Mouse (Mus musculus): ENCODE measurements around the gene Mast4. TPM values are rescaled to one million over a fixed set of nuclear protein-coding genes. Genes with fewer than 3 reads are reported as not detected.

The Mast4 gene
- polyA plus RNA-seq, 1 experiment from 2014 or later = 2.5 TPM

DNA sequence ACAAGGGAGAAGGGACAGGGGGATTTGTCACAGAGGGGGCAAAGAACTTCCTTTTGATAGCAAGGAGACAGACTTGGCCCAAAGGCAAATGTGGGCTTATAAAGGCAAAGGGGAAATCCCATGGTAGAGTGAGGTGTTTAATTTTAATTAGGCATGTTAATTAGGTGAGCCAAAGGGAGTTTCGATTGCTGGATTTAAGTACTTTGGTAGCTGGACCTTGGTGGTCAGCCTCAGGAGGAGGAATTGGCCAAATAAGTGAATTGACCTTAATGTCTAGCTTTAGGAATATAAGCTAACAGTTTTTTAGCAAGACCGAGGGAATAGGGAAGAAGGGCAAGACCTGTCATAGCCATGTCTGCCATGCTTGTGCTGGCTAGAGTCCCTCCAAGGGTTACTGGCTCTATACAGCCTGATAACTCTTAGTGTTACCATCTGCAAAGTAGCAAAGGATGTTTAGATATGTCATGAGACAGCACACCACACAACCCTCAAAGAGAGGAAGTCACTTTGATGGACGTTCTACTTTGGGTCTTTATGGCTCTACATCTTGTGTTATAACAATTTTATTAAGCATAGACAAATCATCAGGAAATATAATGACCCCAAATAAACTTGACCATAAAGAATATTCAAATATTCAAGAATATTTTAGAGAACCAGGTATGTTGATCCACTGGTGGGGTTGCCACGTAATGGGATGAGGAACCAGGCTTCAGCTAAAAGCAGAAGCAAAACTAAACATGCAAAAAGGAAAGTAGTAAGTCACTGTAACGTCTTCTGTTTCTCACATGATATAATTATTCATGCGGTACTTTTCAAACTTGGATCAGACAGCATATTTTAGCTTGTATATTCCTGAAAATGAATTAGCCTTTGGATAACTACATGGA lies 644.9 kb downstream of the Mast4 start:
- Histone ChIP-seq H3K27me3 (ENCODE audit: control insufficient read depth, insufficient read depth, low read depth, low read length) (no peaks in the 10 kb centered on the region), H3K36me3 (ENCODE audit: control insufficient read depth, insufficient read depth) (no peaks in the 10 kb centered on the region), H3K4me2 (ENCODE audit: low read depth, low read length) (no peak overlapping the region), H3K4me3 (ENCODE audit: low read depth, low read length) (no peak overlapping the region), H3K9ac (ENCODE audit: low read depth, low read length) (no peak overlapping the region), H3K4me1 (ENCODE audit: control insufficient read depth, low read depth, low read length) (no peaks in the 10 kb centered on the region), H3K27ac (ENCODE audit: low read length) (0 out of 2 replicates have a peak overlapping the region, but pooled peaks have one; percentile 3), H3K9me3 (replicated peaks; ENCODE audit: control insufficient read depth, low read length) (no peaks in the 10 kb centered on the region)
- 41% methylated on average over 6 of the region's 6 CpGs for WGBS (ENCODE audit: insufficient replicate concordance)
- no peak for ATAC-seq (ENCODE audit: low read depth)

DNA sequence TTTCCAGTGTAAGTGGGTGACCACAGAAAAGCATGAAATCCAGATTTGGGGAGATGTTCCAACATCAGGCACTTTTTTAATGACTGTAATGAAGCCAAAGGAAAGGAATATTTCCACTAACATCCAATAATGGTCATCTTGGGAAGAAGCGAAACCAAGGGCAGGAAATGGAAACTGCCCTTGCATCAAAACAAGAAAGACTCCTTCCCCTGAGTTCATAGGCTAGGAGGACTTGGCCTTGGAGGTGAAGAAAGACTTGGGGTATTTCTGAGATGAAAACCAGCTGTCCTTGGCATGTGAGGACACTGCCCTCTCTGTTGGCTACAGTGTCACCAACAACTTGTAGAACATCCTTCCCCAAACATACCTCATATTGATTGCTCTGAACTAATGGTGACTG lies 646.2 kb downstream of the Mast4 start:
- H3K4me1 ChIP-seq (ENCODE audit: control insufficient read depth, low read depth, low read length) = no peaks in the 10 kb centered on the region
- 66% methylated on average over 1 of the region's 1 CpGs for WGBS (ENCODE audit: insufficient replicate concordance)
- no peak overlapping the region for H3K4me3 ChIP-seq (ENCODE audit: low read depth, low read length)
- ATAC-seq (ENCODE audit: low read depth) = no peak
- no peaks in the 10 kb centered on the region for H3K27me3 ChIP-seq (ENCODE audit: control insufficient read depth, insufficient read depth, low read depth, low read length)
- H3K9me3 ChIP-seq (replicated peaks; ENCODE audit: control insufficient read depth, low read length) = no peaks in the 10 kb centered on the region
- H3K9ac ChIP-seq (ENCODE audit: low read depth, low read length) = no peak overlapping the region
- H3K36me3 ChIP-seq (ENCODE audit: control insufficient read depth, insufficient read depth) = no peaks in the 10 kb centered on the region
- no peak overlapping the region for H3K27ac ChIP-seq (ENCODE audit: low read length)
- no peak overlapping the region for H3K4me2 ChIP-seq (ENCODE audit: low read depth, low read length)

DNA sequence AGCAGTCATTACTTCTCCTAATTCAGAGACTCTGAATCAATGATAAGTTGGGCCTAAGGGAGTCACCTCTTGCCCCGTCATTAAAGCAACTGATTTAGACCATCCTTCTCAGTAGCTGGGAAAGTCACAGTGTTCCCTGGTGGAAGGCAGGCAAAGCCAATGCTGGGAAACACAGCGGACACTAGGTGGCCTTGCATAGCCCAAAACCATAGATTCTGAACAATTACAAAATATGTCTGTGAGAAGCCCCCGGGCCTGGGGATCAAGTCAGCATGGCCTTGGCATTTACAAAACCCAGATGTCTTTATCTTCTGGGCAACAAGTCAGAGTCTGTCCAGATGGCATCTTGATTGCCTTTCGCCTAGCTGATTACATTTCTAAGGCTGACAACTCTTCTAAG lies 649.4 kb downstream of the Mast4 start:
- Histone ChIP-seq H3K27me3 (ENCODE audit: control insufficient read depth, insufficient read depth, low read depth, low read length) (no peaks in the 10 kb centered on the region), H3K9me3 (replicated peaks; ENCODE audit: control insufficient read depth, low read length) (no peaks in the 10 kb centered on the region), H3K27ac (ENCODE audit: low read length) (no peak overlapping the region), H3K36me3 (ENCODE audit: control insufficient read depth, insufficient read depth) (no peaks in the 10 kb centered on the region), H3K4me1 (ENCODE audit: control insufficient read depth, low read depth, low read length) (no peaks in the 10 kb centered on the region), H3K4me2 (ENCODE audit: low read depth, low read length) (no peak overlapping the region), H3K9ac (ENCODE audit: low read depth, low read length) (no peak overlapping the region), H3K4me3 (ENCODE audit: low read depth, low read length) (no peak overlapping the region)
- 72% methylated on average over 4 of the region's 4 CpGs for WGBS (ENCODE audit: insufficient replicate concordance)
- ATAC-seq (ENCODE audit: low read depth) = no peak
